Mouse (Mus musculus) lung, postnatal 0 days (tissue): ENCODE data around the gene Pbx1. TPM values are rescaled to one million over a fixed set of nuclear protein-coding genes. Genes with fewer than 3 reads are reported as not detected.
A peak's percentile ranks its signal among the peaks of the same experiment; 100 is the strongest.

Source experiments
- ATAC-seq: fragments of 200-750 bp; cut with Nextera tagmentation; 2 replicates; pipeline ENCODE4 v1.8.0; 2017; ENCODE audit warnings: moderate library complexity
- DNase-seq: peaks from one replicate; pipeline ENCODE4 v3.0.0-alpha.2; 2016; ENCODE audit warnings: low spot score
- H3K27ac ChIP-seq: fragments of 300-500 bp; sonication (generic); 2 replicates; pipeline ENCODE4 v1.5.1; 2014; ENCODE audit warnings: antibody characterized with exemption, mild to moderate bottlenecking, low read length, mixed read lengths
- H3K27me3 ChIP-seq: fragments of 300-500 bp; sonication (generic); replicated peaks from 2 replicates; pipeline ENCODE4 v1.6.1; 2014; ENCODE audit warnings: low read length, mixed read lengths; ENCODE audit not compliant: insufficient read depth
- H3K36me3 ChIP-seq: fragments of 300-500 bp; sonication (generic); 2 replicates; pipeline ENCODE4 v1.6.1; 2014; ENCODE audit warnings: low read length, mixed read lengths; ENCODE audit not compliant: insufficient read depth
- H3K4me1 ChIP-seq: fragments of 300-500 bp; sonication (generic); 2 replicates; pipeline ENCODE4 v1.6.1; 2014; ENCODE audit warnings: antibody characterized with exemption, low read depth, low read length, mixed read lengths; ENCODE audit not compliant: insufficient read depth
- H3K4me2 ChIP-seq: fragments of 300-500 bp; sonication (generic); replicated peaks from 2 replicates; pipeline ENCODE4 v1.6.1; 2014; ENCODE audit warnings: low read depth, mild to moderate bottlenecking, low read length, moderate library complexity, mixed read lengths
- H3K4me3 ChIP-seq: fragments of 300-500 bp; sonication (generic); 2 replicates; pipeline ENCODE4 v1.5.1; 2014; ENCODE audit warnings: low read depth, low read length
- H3K9ac ChIP-seq: fragments of 300-500 bp; sonication (generic); replicated peaks from 2 replicates; pipeline ENCODE4 v1.6.1; 2014; ENCODE audit warnings: low read depth, mild to moderate bottlenecking
- H3K9me3 ChIP-seq: fragments of 300-500 bp; sonication (generic); 2 replicates; pipeline ENCODE4 v1.6.1; 2016; ENCODE audit warnings: low read length, mixed read lengths
- CTCF ChIP-seq: IDR thresholded peaks from 2 replicates; pipeline ENCODE4 v1.5.1; 2016; ENCODE audit warnings: antibody characterized with exemption, mild to moderate bottlenecking
- EP300 ChIP-seq: IDR thresholded peaks from 2 replicates; pipeline ENCODE4 v1.6.1; 2016; ENCODE audit warnings: antibody characterized with exemption, mild to moderate bottlenecking, control low read depth
- WGBS: fragments of 180-500 bp; shearing (Covaris S2); extraction: QIAGEN DNeasy Blood & Tissue Kit; methylation state at CpG from one replicate; pipeline ENCODE4 v1.1.7; 2014; 5-methylcytosine and 5-hydroxymethylcytosine counted together
- polyA plus RNA-seq: library from polyadenylated mRNA; unstranded; fragments of >200 nt; fragmentation: Nextera tagmentation; extraction: Ambion mirVana; gene quantifications from 2 replicates; pipeline ENCODE4 v1.2.1, GENCODE M21; 2015

The Pbx1 gene
- polyA plus RNA-seq, 1 experiment from 2014 or later = 23.9 TPM

- H3K27ac ChIP-seq = peak overlapping the region; percentile 90
- H3K4me3 ChIP-seq = peak overlapping the region; percentile 76
- DNase-seq = peak; percentile 100
- under 1% methylated on average over 20 of the region's 22 CpGs for WGBS
- H3K9ac ChIP-seq = no peak overlapping the region; the same call in 1 of the 2 replicates
- H3K4me1 ChIP-seq = no peaks in the 10 kb centered on the region
- no peaks in the 10 kb centered on the region for H3K9me3 ChIP-seq
- TF ChIP-seq EP300 = no peak; the same call in 1 of the 2 replicates
- no peak for TF ChIP-seq CTCF
- peak overlapping the region; percentile 65 for H3K4me2 ChIP-seq
- no peaks in the 10 kb centered on the region for H3K36me3 ChIP-seq
- ATAC-seq = peak; percentile 99
- H3K27me3 ChIP-seq = no peaks in the 10 kb centered on the region
Observed at GRCm38 (mm10) chr1:168432281-168432725, 233 bp upstream of the Pbx1 start.

DNA sequence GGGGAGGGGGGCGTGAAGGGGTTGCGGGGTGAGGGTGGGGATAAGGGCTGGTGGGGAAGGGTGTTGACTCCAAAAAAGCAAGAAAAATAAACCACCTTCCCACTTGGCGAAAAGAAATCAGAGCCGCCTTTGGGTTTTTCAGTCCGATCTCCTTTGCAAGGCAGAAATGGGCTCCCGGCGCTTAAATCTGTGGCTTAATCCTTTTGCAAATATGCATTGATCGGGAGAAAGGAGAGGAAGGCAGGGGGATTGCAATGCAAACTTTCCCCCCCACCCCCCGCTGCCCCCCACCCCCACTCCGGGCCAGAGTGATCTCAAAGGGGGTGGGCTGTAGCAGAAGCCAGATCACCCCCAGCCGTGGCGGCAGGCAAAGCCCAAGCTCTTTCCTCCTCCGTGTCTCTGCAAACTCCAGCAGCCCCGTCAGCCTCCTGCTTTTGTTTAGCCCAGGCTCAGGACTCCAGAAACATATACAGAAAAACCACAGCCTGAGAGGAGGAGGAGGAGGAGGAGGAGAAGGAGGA is 299 bp downstream of the Pbx1 start:
- peak overlapping the region; percentile 76 for H3K4me3 ChIP-seq
- H3K27ac ChIP-seq = peak overlapping the region; percentile 93
- H3K9ac ChIP-seq = peak overlapping the region; percentile 80
- no peaks in the 10 kb centered on the region for H3K36me3 ChIP-seq
- TF ChIP-seq EP300 (peak; percentile 17; the same call in 1 of the 2 replicates), CTCF (no peak)
- WGBS = 0% methylated on average over 10 of the region's 14 CpGs
- DNase-seq (no peak), ATAC-seq (peak; percentile 78)
- peak overlapping the region; percentile 65 for H3K4me2 ChIP-seq
- no peaks in the 10 kb centered on the region for H3K27me3 ChIP-seq
- no peaks in the 10 kb centered on the region for H3K9me3 ChIP-seq
- no peaks in the 10 kb centered on the region; the same call in 1 of the 2 replicates for H3K4me1 ChIP-seq

- Histone ChIP-seq H3K4me3 (peak overlapping the region; percentile 76), H3K9me3 (no peaks in the 10 kb centered on the region), H3K9ac (peak overlapping the region; percentile 80), H3K4me1 (no peaks in the 10 kb centered on the region; the same call in 1 of the 2 replicates), H3K27ac (peak overlapping the region; percentile 93), H3K4me2 (peak overlapping the region; percentile 65), H3K27me3 (no peaks in the 10 kb centered on the region), H3K36me3 (no peaks in the 10 kb centered on the region)
- TF ChIP-seq EP300 = no peak
- no peak for TF ChIP-seq CTCF
- no peak for ATAC-seq
- under 1% methylated on average over 37 of the region's 37 CpGs for WGBS
- DNase-seq = peak; percentile 58
Observed at GRCm38 (mm10) chr1:168430868-168431710, 981 bp downstream of the Pbx1 start.

- Histone ChIP-seq H3K9me3 (no peaks in the 10 kb centered on the region), H3K36me3 (no peaks in the 10 kb centered on the region), H3K4me2 (peak overlapping the region; percentile 65), H3K4me1 (no peaks in the 10 kb centered on the region; the same call in 1 of the 2 replicates), H3K4me3 (peak overlapping the region; percentile 76), H3K9ac (peak overlapping the region; percentile 80), H3K27me3 (no peaks in the 10 kb centered on the region), H3K27ac (peak overlapping the region; percentile 51)
- TF ChIP-seq EP300 (0 out of 2 replicates have a peak, but pooled peaks have one; percentile 21), CTCF (no peak)
- ATAC-seq (no peak), DNase-seq (peak; percentile 58)
- 1% methylated on average over 5 of the region's 5 CpGs for WGBS
Observed at GRCm38 (mm10) chr1:168429856-168430644, 2.0 kb downstream of the Pbx1 start.

DNA sequence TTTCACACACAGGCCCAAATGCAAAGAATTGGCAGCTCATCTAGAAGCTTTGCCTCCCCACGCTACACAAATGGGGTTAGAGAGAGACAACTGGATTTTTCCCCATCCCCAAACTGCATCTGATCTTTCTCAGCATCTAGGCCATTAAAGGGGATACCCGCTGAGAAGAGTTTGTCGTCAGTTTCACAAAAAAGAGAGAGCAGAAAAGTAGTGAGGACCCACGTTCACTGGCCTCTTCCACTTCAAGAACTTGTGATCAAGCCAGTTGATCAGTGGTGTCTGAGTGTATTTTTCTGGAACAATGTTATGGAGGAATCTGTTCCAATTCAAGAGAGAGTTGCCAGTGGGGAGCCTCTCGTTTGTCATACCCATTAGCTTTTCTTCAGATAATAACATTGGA is 2.7 kb downstream of the Pbx1 start:
- ATAC-seq (no peak), DNase-seq (peak; percentile 25)
- H3K4me1 ChIP-seq = no peaks in the 10 kb centered on the region; the same call in 1 of the 2 replicates
- peak overlapping the region; percentile 65 for H3K4me2 ChIP-seq
- TF ChIP-seq CTCF (no peak), EP300 (no peak)
- H3K27me3 ChIP-seq = no peaks in the 10 kb centered on the region
- no peaks in the 10 kb centered on the region for H3K36me3 ChIP-seq
- H3K27ac ChIP-seq = peak overlapping the region; percentile 51; the same call in 1 of the 2 replicates
- no peaks in the 10 kb centered on the region for H3K9me3 ChIP-seq
- H3K9ac ChIP-seq = peak overlapping the region; percentile 80
- H3K4me3 ChIP-seq = peak overlapping the region; percentile 76
- WGBS = 7% methylated on average over 5 of the region's 5 CpGs

DNA sequence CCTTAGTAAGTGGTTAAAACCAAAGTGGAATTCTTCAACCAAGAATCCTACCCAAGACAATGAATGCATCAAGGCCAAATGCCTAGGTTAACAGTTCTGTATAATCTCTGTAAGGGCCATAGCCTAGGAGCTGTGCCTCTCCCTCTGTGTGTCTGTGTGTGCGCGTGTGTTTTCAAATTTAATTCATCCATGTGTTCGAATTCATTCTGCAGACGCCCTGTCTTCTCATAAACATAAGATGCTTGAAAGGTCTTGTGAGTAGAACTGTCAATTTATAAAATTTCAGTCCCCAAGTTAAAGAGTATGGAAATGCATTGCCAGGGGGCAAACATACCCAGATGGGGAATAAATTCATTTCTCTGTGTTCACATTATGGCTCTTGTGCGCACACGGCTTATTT is 3.8 kb downstream of the Pbx1 start:
- 22% methylated on average over 6 of the region's 6 CpGs for WGBS
- H3K9me3 ChIP-seq = no peaks in the 10 kb centered on the region
- H3K9ac ChIP-seq = 0 out of 2 replicates have a peak overlapping the region, but pooled peaks have one; percentile 6
- TF ChIP-seq EP300 = no peak
- no peak for TF ChIP-seq CTCF
- peak overlapping the region; percentile 65 for H3K4me2 ChIP-seq
- ATAC-seq = no peak
- no peaks in the 10 kb centered on the region for H3K27me3 ChIP-seq
- H3K27ac ChIP-seq = no peak overlapping the region
- no peaks in the 10 kb centered on the region; the same call in 1 of the 2 replicates for H3K4me1 ChIP-seq
- H3K36me3 ChIP-seq = no peaks in the 10 kb centered on the region
- peak overlapping the region; percentile 76 for H3K4me3 ChIP-seq
- DNase-seq = no peak
